Mouse (Mus musculus): ENCODE measurements around the gene Gsta4.

DNA sequence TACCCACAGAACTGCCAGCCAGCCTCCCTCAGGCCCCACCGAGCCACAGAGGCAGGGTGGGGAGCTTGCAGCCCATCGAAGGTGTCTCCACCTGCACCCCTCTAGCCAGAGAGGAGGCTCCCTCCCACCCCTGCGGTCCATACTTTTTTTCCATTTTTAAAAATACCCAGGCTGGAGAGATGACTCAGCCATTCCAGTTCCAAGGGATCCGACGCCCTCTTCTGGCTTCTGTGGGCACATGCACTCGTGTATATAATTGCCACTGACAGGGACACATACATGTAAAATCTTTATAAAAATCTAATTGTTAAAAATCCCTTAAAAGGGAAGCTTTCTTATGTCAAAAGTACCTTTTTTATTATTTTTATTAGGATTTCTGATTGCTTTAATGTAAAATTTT, 13.7 kb upstream of the Gsta4 start:
- TF ChIP-seq CTCF (IDR thresholded peaks at IDR 0.05; ENCODE audit: low read depth) (peak; percentile 42), EP300 (IDR thresholded peaks at IDR 0.05; ENCODE audit: low read depth) (no peak)
